Mouse (Mus musculus) brown adipose tissue, adult 24 weeks (tissue): ENCODE data around the gene Olfr524. TPM values are rescaled to one million over a fixed set of nuclear protein-coding genes. Genes with fewer than 3 reads are reported as not detected.

ENCODE experiments used
- H3K27ac ChIP-seq: fragments of 200-500 bp; replicated peaks from 2 replicates; pipeline ENCODE4 v1.5.1; 2012; ENCODE audit warnings: low read depth, mild to moderate bottlenecking, low read length
- H3K4me1 ChIP-seq: fragments of 200-500 bp; 2 replicates; pipeline ENCODE4 v1.6.1; 2012; ENCODE audit warnings: low read length, mixed read lengths; ENCODE audit not compliant: control insufficient read depth, insufficient read depth, insufficient read length
- H3K4me3 ChIP-seq: fragments of 200-500 bp; 2 replicates; pipeline ENCODE4 v1.5.1; 2012; ENCODE audit warnings: low read depth, mild to moderate bottlenecking, low read length, moderate library complexity; ENCODE audit not compliant: insufficient read depth
- polyA plus RNA-seq: library from polyadenylated mRNA; stranded (reverse); fragments of >200 nt; gene quantifications from 2 replicates; pipeline ENCODE4 v1.2.4, GENCODE M21; 2012; ENCODE audit not compliant: missing spikeins, insufficient read depth, insufficient read length

Gene Olfr524
- polyA plus RNA-seq, 1 experiment: not detected

GRCm38 (mm10) chr7:140160363-140160762 lies 45.4 kb downstream of the Olfr524 start:
- no peak overlapping the region for H3K27ac ChIP-seq
- H3K4me3 ChIP-seq: no peak overlapping the region
- no peaks in the 10 kb centered on the region for H3K4me1 ChIP-seq

DNA sequence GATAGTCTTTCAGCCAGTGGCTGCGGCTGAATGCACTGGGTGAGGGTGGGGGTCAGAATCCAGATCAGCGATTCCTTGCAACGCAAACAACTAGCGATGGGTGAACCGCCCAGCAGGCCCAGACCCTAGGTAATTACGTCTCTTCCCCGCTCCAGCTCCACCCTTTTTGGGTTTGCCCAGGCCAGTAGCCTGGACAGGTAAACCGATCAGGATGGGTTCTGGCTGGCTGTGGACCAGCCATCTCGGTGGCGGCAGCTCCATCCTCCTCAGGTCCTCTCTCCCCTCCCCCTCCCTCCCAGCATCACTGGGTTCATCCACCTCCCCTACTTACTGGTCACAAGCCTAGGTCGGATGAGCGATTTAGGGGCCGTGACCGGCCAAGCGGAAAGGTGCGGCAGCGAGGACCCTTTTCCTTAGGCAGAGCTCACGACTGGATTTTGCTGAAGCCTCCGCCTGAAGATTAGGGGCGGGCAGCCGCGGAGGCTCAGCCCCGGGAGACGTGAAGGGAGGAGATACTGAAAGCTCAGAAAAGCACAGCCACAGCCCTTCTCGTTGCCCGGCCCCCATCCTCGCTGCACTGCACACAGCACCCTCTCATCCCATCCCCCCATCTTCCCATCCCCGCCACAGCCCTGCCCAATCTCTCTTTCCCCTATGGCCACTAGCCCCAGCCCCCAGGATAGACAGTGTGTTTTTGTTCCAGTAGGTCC lies 51.4 kb downstream of the Olfr524 start, which contains the start of gene Sprn:
Gene Sprn (minus strand): TSS at position 660 of the 710 bp plus-strand sequence.
- H3K4me3 ChIP-seq: no peak within 1 kb of the TSS; the same call in 1 of the 2 replicates
- no peak within 1 kb of the TSS for H3K27ac ChIP-seq
- no peaks in the 10 kb centered on the region for H3K4me1 ChIP-seq

GRCm38 (mm10) chr7:140153829-140154217 lies 51.9 kb downstream of the Olfr524 start:
- no peak overlapping the region for H3K27ac ChIP-seq
- H3K4me1 ChIP-seq: no peaks in the 10 kb centered on the region
- H3K4me3 ChIP-seq: no peak overlapping the region

DNA sequence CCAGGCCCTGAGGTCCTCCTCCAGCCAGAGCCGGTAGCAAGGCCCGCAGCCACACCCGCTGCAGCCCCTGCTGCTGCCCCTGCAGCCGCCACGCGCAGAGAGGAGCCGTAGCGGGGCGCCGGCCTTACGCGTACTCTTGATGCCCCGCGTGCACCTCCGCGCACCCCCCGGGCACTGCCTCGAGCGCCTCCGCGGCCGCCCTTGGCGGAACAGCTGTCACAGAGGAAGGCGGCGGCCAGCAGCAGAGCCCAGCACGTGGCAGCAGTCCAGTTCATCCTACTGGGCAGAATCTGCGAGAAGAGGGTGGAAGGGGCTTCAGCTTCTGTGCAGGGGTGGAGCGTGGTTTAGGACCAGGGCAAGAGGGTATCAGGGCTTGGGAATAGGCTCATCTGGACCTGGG lies 52.4 kb downstream of the Olfr524 start:
- no peak overlapping the region for H3K27ac ChIP-seq
- no peak overlapping the region for H3K4me3 ChIP-seq

More for the DNA sequence above, 52.4 kb downstream of the Olfr524 start:
- no peaks in the 10 kb centered on the region for H3K4me1 ChIP-seq

Other genes with a start within 250 kb of the Olfr524 start
- gene 6430531B16Rik, start 227.2 kb downstream of the Olfr524 start, polyA plus RNA-seq: not detected in 2 replicates
- gene Adam8, start 213.4 kb downstream of the Olfr524 start, polyA plus RNA-seq: 3.0 TPM in 1 of 2 replicates, not detected in the other
- gene Zfp511, start 169.6 kb downstream of the Olfr524 start, polyA plus RNA-seq: 12.9 and 13.9 TPM in 2 replicates
- 8.6 and 9.1 TPM in 2 replicates for gene Tubgcp2, start 169.3 kb downstream of the Olfr524 start, polyA plus RNA-seq
- not detected in 2 replicates for gene Msx3, start 156.9 kb downstream of the Olfr524 start, polyA plus RNA-seq
- gene Caly, start 123.4 kb downstream of the Olfr524 start, polyA plus RNA-seq: not detected in 2 replicates
- not detected in 2 replicates for gene Prap1, start 112.6 kb downstream of the Olfr524 start, polyA plus RNA-seq
- gene Fuom, start 103.5 kb downstream of the Olfr524 start, polyA plus RNA-seq: 211 and 236 TPM in 2 replicates
- 45.1 and 45.3 TPM in 2 replicates for gene Paox, start 90.2 kb downstream of the Olfr524 start, polyA plus RNA-seq
- gene Echs1, start 89.5 kb downstream of the Olfr524 start, polyA plus RNA-seq: 1,018 and 1,090 TPM in 2 replicates
- 49.2 and 54.7 TPM in 2 replicates for gene Mtg1, start 68.4 kb downstream of the Olfr524 start, polyA plus RNA-seq
- gene Sprn, start 51.1 kb downstream of the Olfr524 start, polyA plus RNA-seq: not detected in 2 replicates
- gene Olfr522, start 41.2 kb downstream of the Olfr524 start, polyA plus RNA-seq: not detected in 2 replicates
- not detected in 2 replicates for gene Olfr523, start 32.7 kb downstream of the Olfr524 start, polyA plus RNA-seq
- gene Cd163l1, start 12.3 kb upstream of the Olfr524 start, polyA plus RNA-seq: not detected in 2 replicates
- gene 5830411N06Rik, start 41.3 kb upstream of the Olfr524 start, polyA plus RNA-seq: not detected in 2 replicates
- not detected in 2 replicates for gene Olfr525, start 114.9 kb upstream of the Olfr524 start, polyA plus RNA-seq
- gene Olfr527, start 128.1 kb upstream of the Olfr524 start, polyA plus RNA-seq: not detected in 2 replicates
- gene Olfr60, start 155.7 kb upstream of the Olfr524 start, polyA plus RNA-seq: not detected in 2 replicates
- not detected in 2 replicates for gene Olfr530, start 170.4 kb upstream of the Olfr524 start, polyA plus RNA-seq
- gene Olfr531, start 197.0 kb upstream of the Olfr524 start, polyA plus RNA-seq: not detected in 2 replicates
- gene Olfr532, start 215.7 kb upstream of the Olfr524 start, polyA plus RNA-seq: not detected in 2 replicates